In the genomic region with DNA sequence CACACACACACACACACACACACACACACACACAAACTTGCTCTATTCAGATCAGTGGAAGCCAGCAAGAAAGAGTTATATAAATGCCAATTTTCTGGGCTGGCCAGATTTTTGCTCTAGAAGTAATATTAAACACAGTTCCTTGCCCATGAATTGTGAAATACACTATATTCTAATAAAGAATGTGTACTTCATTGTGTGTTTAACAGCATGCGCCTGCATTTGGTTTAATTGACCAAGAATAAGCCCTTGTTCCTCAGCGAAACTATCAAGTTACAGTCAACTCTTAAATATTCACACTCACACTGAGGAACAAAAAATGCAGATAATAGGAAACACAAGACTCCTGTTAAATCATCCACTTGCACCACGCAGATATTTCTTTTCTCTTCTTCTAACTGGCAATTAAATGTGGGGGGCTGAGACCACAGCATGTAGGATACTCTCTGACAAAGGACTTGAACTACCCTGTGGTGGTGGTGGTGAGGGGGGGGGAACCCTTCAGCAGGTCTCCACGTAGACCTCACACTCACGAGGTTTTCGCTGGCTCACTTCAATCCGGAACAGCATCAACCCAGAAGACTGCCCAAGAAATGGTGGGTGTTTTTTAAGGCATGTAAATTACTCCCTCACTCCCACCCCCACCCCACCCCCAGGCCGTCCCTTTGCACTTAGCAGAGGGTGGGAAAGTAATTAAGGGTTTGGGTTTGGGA, we compare ENCODE assay signal across 12 mouse cellular contexts.
A peak's percentile ranks its signal among the peaks of the same experiment; 100 is the strongest.
DNase-seq lines count a peak whose midpoint lies in the region; ATAC-seq and TF ChIP-seq lines count a peak whose summit lies in the region.
"Had no signal": no experiment of that assay in that cellular context is flagged by ENCODE, and none has a peak within 500 bp of the region (broad histone marks: within the 10 kb centered on the region; RNA-seq: fewer than 3 reads in every experiment).

No protein-coding gene starts in this region.

- H3K27me3 ChIP-seq in heart, embryonic 12.5 days (replicated peaks) = no peaks in the 10 kb centered on the region
- H3K27me3 ChIP-seq in hindbrain, embryonic 11.5 days (ENCODE audit: control insufficient read depth, insufficient read depth, low read length) = no peaks in the 10 kb centered on the region
- peaks cover 15% of the 10 kb centered on the region; the same call in 1 of the 2 replicates for H3K27me3 ChIP-seq in midbrain, embryonic 13.5 days

- no peaks in the 10 kb centered on the region for H3K9me3 ChIP-seq in heart, embryonic 12.5 days (replicated peaks)
- no peaks in the 10 kb centered on the region for H3K9me3 ChIP-seq in hindbrain, embryonic 11.5 days (ENCODE audit: control insufficient read depth, low read length)
- no peaks in the 10 kb centered on the region for H3K9me3 ChIP-seq in midbrain, embryonic 13.5 days

- no peak overlapping the region for H3K27ac ChIP-seq in heart, embryonic 12.5 days (ENCODE audit: poor library complexity, severe bottlenecking)
- H3K27ac ChIP-seq in hindbrain, embryonic 11.5 days (ENCODE audit: low read depth, low read length) = no peak overlapping the region
- no peak overlapping the region for H3K27ac ChIP-seq in midbrain, embryonic 13.5 days
- H3K27ac ChIP-seq in gastrocnemius, adult 2 months = no peak overlapping the region

- peak overlapping the region; percentile 16; the same call in 1 of the 2 replicates for H3K4me2 ChIP-seq in heart, embryonic 12.5 days
- H3K4me2 ChIP-seq in hindbrain, embryonic 11.5 days (replicated peaks; ENCODE audit: low read depth, low read length) = no peak overlapping the region
- H3K4me2 ChIP-seq in midbrain, embryonic 13.5 days (replicated peaks) = peak overlapping the region; percentile 30

- intact Hi-C loops in gastrocnemius, adult 2 months (cut with DNase I) = no loop called here

- H3K36me3 ChIP-seq in heart, embryonic 12.5 days = no peaks in the 10 kb centered on the region
- no peaks in the 10 kb centered on the region for H3K36me3 ChIP-seq in hindbrain, embryonic 11.5 days (ENCODE audit: control insufficient read depth, insufficient read depth, low read length)
- no peaks in the 10 kb centered on the region for H3K36me3 ChIP-seq in midbrain, embryonic 13.5 days

- H3K4me1 ChIP-seq in heart, embryonic 12.5 days (replicated peaks) = peaks cover 40% of the 10 kb centered on the region
- peaks cover 7% of the 10 kb centered on the region for H3K4me1 ChIP-seq in hindbrain, embryonic 11.5 days (replicated peaks; ENCODE audit: control insufficient read depth, insufficient read depth, low read length)
- H3K4me1 ChIP-seq in midbrain, embryonic 13.5 days (replicated peaks) = peaks cover 63% of the 10 kb centered on the region

- no peak overlapping the region for H3K4me3 ChIP-seq in heart, embryonic 12.5 days
- H3K4me3 ChIP-seq in hindbrain, embryonic 11.5 days (ENCODE audit: low read depth, low read length) = no peak overlapping the region
- H3K4me3 ChIP-seq in midbrain, embryonic 13.5 days (replicated peaks) = no peak overlapping the region
- no peak overlapping the region for H3K4me3 ChIP-seq in gastrocnemius, adult 2 months

- no peak for DNase-seq in heart, postnatal 4 days
- DNase-seq in NIH3T3 (ENCODE audit: low read depth) = peak; percentile 56
- no peak for DNase-seq in hindbrain, embryonic 11.5 days (ENCODE audit: low spot score)
- DNase-seq in gastrocnemius, adult 2 months = no peak
- no peak for DNase-seq in urinary bladder, postnatal 4 days (ENCODE audit: low spot score in 2 of 2)
- DNase-seq in right cerebral cortex, postnatal 10 days (ENCODE audit: low spot score in 2 of 2) = no peak
- DNase-seq: cerebellum, adult 11-12 months; liver; right cerebral cortex, postnatal 4 days had no signal

- no peak overlapping the region for H3K9ac ChIP-seq in heart, embryonic 12.5 days
- no peak overlapping the region for H3K9ac ChIP-seq in hindbrain, embryonic 11.5 days (ENCODE audit: low read depth, low read length)
- no peak overlapping the region for H3K9ac ChIP-seq in midbrain, embryonic 13.5 days (replicated peaks)

- no peak for ATAC-seq in heart, embryonic 12.5 days (ENCODE audit: insufficient number of reproducible peaks, low FRiP score)
- ATAC-seq in hindbrain, embryonic 11.5 days (ENCODE audit: low FRiP score) = 0 out of 2 replicates have a peak, but pooled peaks have one; percentile 2
- no peak for ATAC-seq in midbrain, embryonic 13.5 days
- ATAC-seq: inflammation-experienced regulatory T-cells, adult 6 months had no signal

- no peak for TF ChIP-seq CTCF in gastrocnemius, adult 2 months (IDR thresholded peaks at IDR 0.05)

- 42% methylated on average over 8 of the region's 8 CpGs for WGBS in heart, embryonic 12.5 days
- WGBS in hindbrain, embryonic 11.5 days = 18% methylated on average over 8 of the region's 8 CpGs
- 15% methylated on average over 8 of the region's 8 CpGs for WGBS in midbrain, embryonic 13.5 days
